In the genomic region with DNA sequence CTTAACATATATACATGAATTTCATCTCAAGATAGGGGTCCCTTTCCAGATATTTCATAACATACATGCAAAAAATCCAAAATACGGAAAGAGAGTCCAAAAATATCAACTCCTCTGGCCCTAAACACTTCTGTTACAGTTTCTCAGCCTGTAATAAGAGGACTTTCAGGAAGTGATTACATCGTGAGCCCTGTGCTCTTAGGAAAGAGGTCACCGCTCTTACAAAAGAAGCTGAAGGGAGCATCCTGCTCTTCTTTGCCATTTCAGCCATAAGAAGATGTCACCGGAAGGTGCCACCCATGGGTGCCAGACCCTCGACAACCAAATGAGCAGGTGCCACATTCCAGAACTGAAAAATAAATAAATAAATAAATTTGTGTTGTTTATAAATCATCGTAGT, we compare ENCODE assay signal across 35 mouse cellular contexts.
"Had no signal": no experiment of that assay in that cellular context is flagged by ENCODE, and none has a peak within 500 bp of the region (broad histone marks: within the 10 kb centered on the region; RNA-seq: fewer than 3 reads in every experiment).

No protein-coding gene starts in this region.

- H3K9ac ChIP-seq: heart, embryonic 12.5 days; heart, embryonic 13.5 days; heart, embryonic 15.5 days; hindbrain, embryonic 12.5 days; hindbrain, embryonic 13.5 days; hindbrain, embryonic 14.5 days; hindbrain, embryonic 15.5 days; intestine, embryonic 15.5 days; kidney, embryonic 15.5 days had no signal

- DNase-seq: heart, postnatal 10 days; heart, postnatal 14 days; heart, postnatal 36 days; heart, postnatal 4 days; kidney, adult 11 months; kidney, adult 18-20 months; kidney, adult 2 months; kidney, adult 8-10 months; kidney, adult 9 months; kidney, postnatal 10 days; kidney, postnatal 14 days; kidney, postnatal 25 days; kidney, postnatal 36 days; layer of hippocampus, adult 9-11 months; layer of hippocampus, postnatal 36 days had no signal

- ATAC-seq: hindbrain, embryonic 16.5 days; hindbrain, postnatal 0 days; inflammation-experienced regulatory T-cells, adult 6 months; intestine, embryonic 15.5 days; intestine, embryonic 16.5 days; intestine, postnatal 0 days had no signal

- H3K4me3 ChIP-seq: heart, embryonic 10.5 days; heart, embryonic 12.5 days; heart, embryonic 13.5 days; heart, embryonic 15.5 days; hindbrain, embryonic 10.5 days; hindbrain, embryonic 12.5 days; hindbrain, embryonic 13.5 days; hindbrain, embryonic 15.5 days; intestine, embryonic 15.5 days; kidney, embryonic 15.5 days; layer of hippocampus, adult 2 months; left cerebral cortex, adult 2 months had no signal

- H3K4me1 ChIP-seq: heart, embryonic 10.5 days; heart, embryonic 12.5 days; heart, embryonic 15.5 days; hindbrain, embryonic 10.5 days; hindbrain, embryonic 12.5 days; hindbrain, embryonic 13.5 days; hindbrain, embryonic 15.5 days; intestine, embryonic 15.5 days; kidney, embryonic 15.5 days had no signal

- H3K9me3 ChIP-seq: heart, embryonic 10.5 days; heart, embryonic 12.5 days; heart, embryonic 13.5 days; heart, embryonic 15.5 days; hindbrain, embryonic 10.5 days; hindbrain, embryonic 12.5 days; hindbrain, embryonic 13.5 days; hindbrain, embryonic 15.5 days; intestine, embryonic 15.5 days; kidney, embryonic 15.5 days had no signal

- H3K27me3 ChIP-seq: heart, embryonic 12.5 days; heart, embryonic 13.5 days; heart, embryonic 15.5 days; hindbrain, embryonic 12.5 days; hindbrain, embryonic 13.5 days; hindbrain, embryonic 15.5 days; intestine, embryonic 15.5 days; kidney, embryonic 15.5 days had no signal

- H3K27ac ChIP-seq: heart, embryonic 10.5 days; heart, embryonic 13.5 days; heart, embryonic 15.5 days; hindbrain, embryonic 10.5 days; hindbrain, embryonic 12.5 days; hindbrain, embryonic 13.5 days; hindbrain, embryonic 14.5 days; hindbrain, embryonic 15.5 days; hindbrain, postnatal 0 days; intestine, embryonic 15.5 days; kidney, embryonic 15.5 days; kidney, postnatal 0 days; layer of hippocampus, adult 2 months; left cerebral cortex, adult 2 months had no signal

- H3K36me3 ChIP-seq: heart, embryonic 10.5 days; heart, embryonic 12.5 days; heart, embryonic 13.5 days; heart, embryonic 15.5 days; hindbrain, embryonic 10.5 days; hindbrain, embryonic 12.5 days; hindbrain, embryonic 13.5 days; hindbrain, embryonic 15.5 days; intestine, embryonic 15.5 days; kidney, embryonic 15.5 days had no signal

- H3K4me2 ChIP-seq: heart, embryonic 11.5 days; heart, embryonic 12.5 days; heart, embryonic 13.5 days; heart, embryonic 15.5 days; hindbrain, embryonic 12.5 days; hindbrain, embryonic 13.5 days; hindbrain, embryonic 14.5 days; hindbrain, embryonic 15.5 days; intestine, embryonic 15.5 days; kidney, embryonic 15.5 days had no signal
